In genomic region chrX:86955126-86955525, GRCm38 (mm10) we compare ENCODE assay signal across 16 mouse cellular contexts.
"Had no signal": no experiment of that assay in that cellular context is flagged by ENCODE, and none has a peak within 500 bp of the region (broad histone marks: within the 10 kb centered on the region; RNA-seq: fewer than 3 reads in every experiment).

No protein-coding gene starts in this region.

- H3K9ac ChIP-seq: limb, embryonic 12.5 days; liver, embryonic 13.5 days; liver, postnatal 0 days; lung, embryonic 15.5 days; stomach, embryonic 15.5 days had no signal

- H3K4me1 ChIP-seq: limb, embryonic 12.5 days; liver, embryonic 13.5 days; lung, embryonic 15.5 days; megakaryocyte, embryonic 14.5 days; stomach, embryonic 15.5 days had no signal

- H3K4me2 ChIP-seq: limb, embryonic 12.5 days; liver, embryonic 13.5 days; lung, embryonic 15.5 days; midbrain, embryonic 11.5 days; stomach, embryonic 15.5 days had no signal

- ATAC-seq: liver, postnatal 0 days had no signal

- H3K9me3 ChIP-seq: limb, embryonic 12.5 days; liver, embryonic 13.5 days; lung, embryonic 15.5 days; megakaryocyte, embryonic 14.5 days; stomach, embryonic 15.5 days had no signal

- H3K36me3 ChIP-seq: limb, embryonic 12.5 days; liver, embryonic 13.5 days; lung, embryonic 15.5 days; stomach, embryonic 15.5 days had no signal

- DNase-seq: kidney, postnatal 10 days; kidney, postnatal 4 days; liver; liver, embryonic 13.5 days; liver, postnatal 0 days; lung, postnatal 14 days; right cerebral cortex, postnatal 4 days; thymus, adult 2 months; thymus, postnatal 25 days had no signal

- H3K4me3 ChIP-seq: layer of hippocampus, adult 2 months; limb, embryonic 12.5 days; liver, embryonic 13.5 days; lung, embryonic 15.5 days; megakaryocyte, embryonic 14.5 days; stomach, embryonic 15.5 days had no signal

- H3K27ac ChIP-seq: layer of hippocampus, adult 2 months; limb, embryonic 12.5 days; liver, embryonic 13.5 days; lung, embryonic 15.5 days; macrophage; stomach, embryonic 15.5 days had no signal

- H3K27me3 ChIP-seq: limb, embryonic 12.5 days; liver, embryonic 13.5 days; lung, embryonic 15.5 days; megakaryocyte, embryonic 14.5 days; stomach, embryonic 15.5 days had no signal
